Mouse (Mus musculus) heart, postnatal 10 days (tissue): ENCODE data around the gene Trim34a. TPM values are rescaled to one million over a fixed set of nuclear protein-coding genes. Genes with fewer than 3 reads are reported as not detected.
"Not testable (repeated sequence)": the region's sequence is repeated elsewhere in the genome, so short reads cannot be mapped to it uniquely, and the experiment has no call there.

Experiments
- DNase-seq, 2 experiments: peaks; one replicate each; pipeline ENCODE4 v3.0.0; 2021
- intact Hi-C: fragments of 180-260 bp; cut with DNase I; formaldehyde crosslinking; loops from one replicate; pipeline ENCODE4 v1.15.1; 2025
- total RNA-seq, 2 experiments: library from RNA; stranded (reverse); gene quantifications; 2 replicates each; pipeline ENCODE4 v1.2.3; 2021

Trim34a gene
- total RNA-seq, result 1 to 10 TPM; 3.9 to 4.8 TPM

- intact Hi-C loops, result loop anchor here (2.0 kb wide), 1 partner anchor 24 kb away; no protein-coding TSS in a partner anchor
Observed at GRCm38 (mm10) chr7:104244287-104245181, at the start of gene Trim34a. Trim34a (plus strand) TSS chr7:104244457.

GRCm38 (mm10) chr7:104195885-104196284 is 48.4 kb upstream of the Trim34a start, which contains the start of gene Olfr649:
Olfr649 (minus strand) TSS chr7:104195985.
- DNase-seq, result no peak
- intact Hi-C loops, result no loop called here

More at GRCm38 (mm10) chr7:104244287-104245181, at the start of gene Trim34a:
- DNase-seq, result peak; percentile 74 to 77

GRCm38 (mm10) chr7:104199822-104200221 is 44.4 kb upstream of the Trim34a start:
- DNase-seq, result peak; percentile 67 to 81
- intact Hi-C loops, result loop anchor here (1.0 to 5.0 kb wide), 2 partner anchors 31 to 97 kb away; no protein-coding TSS in a partner anchor

GRCm38 (mm10) chr7:104206197-104206596 is 38.1 kb upstream of the Trim34a start:
- intact Hi-C loops, result no loop called here
- DNase-seq, result no peak

- intact Hi-C loops, result no loop called here
- no peak for DNase-seq
Observed at GRCm38 (mm10) chr7:104216011-104216535, 28.2 kb upstream of the Trim34a start.

GRCm38 (mm10) chr7:104217881-104218280 is 26.4 kb upstream of the Trim34a start:
- no peak for DNase-seq
- intact Hi-C loops, result no loop called here

- intact Hi-C loops, result no loop called here
Observed at GRCm38 (mm10) chr7:104218701-104219569, 25.3 kb upstream of the Trim34a start, which contains the start of gene Trim6. Trim6 (plus strand) TSS chr7:104218793.

GRCm38 (mm10) chr7:104231203-104231602 is 13.1 kb upstream of the Trim34a start:
- DNase-seq, result peak; percentile 9 to 61
- intact Hi-C loops, result loop anchor here (1.0 kb wide), 1 partner anchor 31 kb away; no protein-coding TSS in a partner anchor

More at GRCm38 (mm10) chr7:104218701-104219569, 25.3 kb upstream of the Trim34a start, which contains the start of gene Trim6:
- peak; percentile 86 to 90 for DNase-seq

GRCm38 (mm10) chr7:104240857-104241256 is 3.4 kb upstream of the Trim34a start:
- no peak for DNase-seq
- intact Hi-C loops, result no loop called here

- DNase-seq, result no peak
- intact Hi-C loops, result loop anchor here (2.0 kb wide), 1 partner anchor 23 kb away; no protein-coding TSS in a partner anchor
Observed at GRCm38 (mm10) chr7:104243616-104244015, 641 bp upstream of the Trim34a start.

- intact Hi-C loops, DNase-seq: not testable (repeated sequence)
Observed at GRCm38 (mm10) chr7:104260380-104260779, 16.1 kb downstream of the Trim34a start.

GRCm38 (mm10) chr7:104265335-104265734 is 21.1 kb downstream of the Trim34a start:
- intact Hi-C loops, DNase-seq: not testable (repeated sequence)

GRCm38 (mm10) chr7:104279361-104279760 is 35.1 kb downstream of the Trim34a start:
- intact Hi-C loops, DNase-seq: not testable (repeated sequence)

GRCm38 (mm10) chr7:104287576-104288443 is 43.6 kb downstream of the Trim34a start, which contains the start of gene Trim5:
Trim5 (minus strand) TSS chr7:104288094.
- intact Hi-C loops, result not testable (repeated sequence)
- DNase-seq, result peak; percentile 19 to 42

- intact Hi-C loops, result no loop called here
- DNase-seq, result no peak
Observed at GRCm38 (mm10) chr7:104290641-104291040, 46.4 kb downstream of the Trim34a start.

- intact Hi-C loops, result no loop called here
- DNase-seq, result no peak
Observed at GRCm38 (mm10) chr7:104291638-104292400, 47.6 kb downstream of the Trim34a start.
